Mouse (Mus musculus) gastrocnemius, postnatal 4 days (tissue): ENCODE measurements around the gene Slc9a6. TPM values are rescaled to one million over a fixed set of nuclear protein-coding genes. Genes with fewer than 3 reads are reported as not detected.

Experiments
- DNase-seq, 2 experiments: peaks; one replicate each; pipeline ENCODE4 v3.0.0; 2021 to 2022; ENCODE audit warnings: low spot score in 2 of 2, mixed read lengths in 2 of 2
- total RNA-seq, 2 experiments: library from RNA; stranded (reverse); gene quantifications; 2 replicates each; pipeline ENCODE4 v1.2.3; 2021

Gene Slc9a6
- total RNA-seq, 2 experiments from 2014 or later: 17.5 to 18.8 TPM

DNA sequence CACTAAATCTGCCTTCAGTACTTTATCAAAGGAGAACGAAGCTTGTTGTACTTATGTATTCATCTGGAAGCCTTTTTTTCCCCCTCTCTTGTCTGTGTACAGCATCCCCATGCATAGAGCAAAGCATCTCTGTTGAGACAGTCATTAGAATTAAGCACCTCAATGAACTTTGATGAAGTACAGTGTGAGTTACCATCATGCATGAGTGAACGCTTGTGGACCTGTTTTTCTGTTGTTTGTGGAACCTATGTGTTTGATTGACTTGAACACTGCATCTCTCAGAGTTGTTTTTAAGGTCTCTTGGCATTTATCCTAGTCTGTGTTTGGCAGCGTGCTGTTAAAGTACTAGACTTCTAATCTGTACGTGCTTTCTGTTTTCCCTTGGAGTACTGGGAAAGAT, 53.8 kb downstream of the Slc9a6 start:
- DNase-seq: no peak

DNA sequence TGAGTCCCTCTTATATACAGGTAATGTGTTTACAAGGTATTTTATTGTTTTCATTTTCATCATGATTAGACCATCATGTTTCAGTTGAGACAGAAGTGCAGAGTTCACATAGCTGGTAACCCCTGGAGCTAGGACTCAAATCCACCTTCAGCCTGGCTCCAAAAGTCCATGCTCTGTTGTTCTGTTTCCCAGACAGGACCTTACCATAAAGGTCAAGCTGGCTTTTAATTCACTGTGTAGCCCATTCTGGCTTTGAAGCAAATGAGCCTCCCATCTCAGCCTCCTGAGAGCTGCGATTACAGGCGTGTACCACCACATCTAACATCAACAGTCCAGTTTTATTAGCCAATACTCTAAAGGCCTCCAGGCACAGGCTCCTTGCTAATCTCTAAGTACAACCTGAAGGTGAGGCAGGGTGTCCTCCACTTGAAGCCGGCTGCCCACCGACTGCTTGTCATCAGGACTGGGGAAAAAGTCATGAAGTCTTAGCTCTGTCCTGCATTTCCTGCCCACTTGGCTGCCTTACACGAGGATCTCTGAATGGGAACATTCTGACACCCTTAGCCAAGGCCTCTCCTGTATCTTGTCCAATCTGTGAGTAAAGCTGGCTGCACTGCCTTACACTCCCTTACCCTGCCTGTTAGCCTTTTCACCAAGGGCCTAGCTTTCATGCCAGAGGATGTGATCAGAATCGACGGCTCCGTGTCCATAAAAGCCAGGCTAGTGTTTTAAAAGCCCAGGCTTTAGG, 55.8 kb downstream of the Slc9a6 start:
- peak in 1 of 2 experiments; percentile 12 for DNase-seq

DNA sequence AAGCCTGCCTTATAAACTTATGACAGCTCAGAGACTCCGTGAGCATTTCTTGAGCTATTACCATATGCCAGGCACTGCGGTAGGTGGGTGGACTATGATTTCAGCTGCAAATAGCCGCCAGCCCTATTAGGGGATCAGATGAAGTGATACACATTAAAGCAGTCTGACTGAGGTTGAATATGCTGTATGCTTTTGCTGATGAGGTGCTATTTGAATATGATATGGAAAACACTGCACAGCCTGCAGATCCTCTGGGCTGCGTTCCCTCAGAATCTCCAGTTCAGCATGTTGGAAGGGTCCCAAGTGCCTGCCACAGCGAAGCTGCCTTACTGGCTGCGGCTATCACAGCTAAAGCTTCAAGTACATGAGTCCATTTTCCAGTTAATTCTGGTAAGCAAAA, 57.7 kb downstream of the Slc9a6 start:
- peak in 1 of 2 experiments; percentile 31 for DNase-seq

DNA sequence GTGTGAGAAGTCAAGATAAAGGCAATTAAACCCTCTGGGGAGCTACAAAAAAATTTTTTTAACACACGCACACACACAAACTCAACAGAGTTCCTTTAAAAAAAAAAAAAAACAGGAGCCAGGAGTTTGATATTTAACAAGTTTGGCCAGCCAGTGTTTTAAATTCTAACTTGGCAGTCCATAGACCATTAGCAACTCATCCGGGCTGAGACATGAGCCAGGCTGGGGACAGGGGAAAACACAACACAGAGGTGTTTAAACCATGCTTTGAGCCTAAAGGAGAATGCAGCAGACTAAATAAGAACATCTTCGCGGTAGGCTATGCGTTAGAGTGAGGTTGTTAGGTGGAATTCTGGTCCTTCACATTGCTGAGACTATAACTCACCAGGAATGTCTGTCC, 58.5 kb downstream of the Slc9a6 start:
- DNase-seq: no peak

DNA sequence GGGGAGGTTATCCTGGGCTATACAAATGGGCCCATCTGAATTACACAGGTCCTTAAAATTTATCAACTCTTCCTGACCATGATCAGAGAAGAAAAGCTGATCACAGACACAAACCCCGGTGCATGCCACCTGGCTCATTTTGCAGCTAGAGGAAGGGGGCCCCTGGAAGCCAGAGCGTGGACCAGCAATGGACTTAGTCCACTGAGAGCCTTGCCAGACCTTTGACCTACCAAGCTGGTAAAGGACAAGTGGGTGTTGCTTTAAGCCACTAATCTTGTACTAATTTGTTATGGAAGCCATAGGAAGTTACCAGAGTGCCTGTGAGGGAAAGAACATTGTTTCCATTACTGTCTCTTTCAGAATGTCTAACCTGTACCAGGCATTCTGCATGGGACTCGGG, 58.9 kb downstream of the Slc9a6 start:
- DNase-seq: no peak

GRCm38 (mm10) chrX:56675556-56675955, 66.0 kb downstream of the Slc9a6 start:
- DNase-seq: no peak

DNA sequence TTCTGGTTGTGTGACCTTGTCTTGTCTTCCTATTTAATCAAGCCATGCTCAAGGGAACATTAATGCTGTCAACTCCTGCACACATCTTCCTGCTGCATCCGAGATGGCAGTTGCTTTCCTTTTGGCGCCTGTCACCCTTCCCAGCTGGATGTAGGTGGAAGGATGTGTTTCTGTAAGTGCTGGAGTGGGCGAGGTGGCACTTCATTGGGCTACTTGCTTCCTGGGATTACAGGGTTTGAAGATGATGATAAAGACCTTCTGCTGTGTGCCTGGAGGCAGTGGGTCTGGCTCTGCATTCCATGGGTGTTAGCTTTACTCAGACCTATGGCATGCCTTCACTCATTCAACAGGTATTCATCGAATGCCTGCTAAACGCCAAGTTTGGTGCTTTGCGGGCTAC, 68.2 kb downstream of the Slc9a6 start:
- DNase-seq: no peak

DNA sequence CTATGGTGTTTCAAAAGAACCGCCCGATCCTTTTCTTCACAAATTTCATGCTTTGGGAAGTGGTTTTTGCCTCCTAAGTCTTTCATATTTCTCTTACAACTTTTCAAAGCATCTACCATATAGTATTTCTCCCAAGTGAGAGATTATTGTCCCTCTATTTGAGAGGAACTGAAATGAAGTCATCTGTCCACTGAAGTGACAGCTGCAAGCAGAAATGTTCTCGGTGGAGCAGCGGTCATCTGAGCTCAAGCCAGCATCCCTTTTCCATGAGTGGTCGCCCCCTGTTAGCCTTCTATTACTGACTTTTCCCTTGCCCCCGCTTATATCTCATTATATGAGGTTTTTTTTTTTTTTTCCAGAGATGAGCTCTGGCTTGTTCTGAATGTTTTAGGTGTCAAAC, 69.5 kb downstream of the Slc9a6 start:
- DNase-seq: no peak

GRCm38 (mm10) chrX:56682156-56682720, 72.7 kb downstream of the Slc9a6 start:
- no peak for DNase-seq

DNA sequence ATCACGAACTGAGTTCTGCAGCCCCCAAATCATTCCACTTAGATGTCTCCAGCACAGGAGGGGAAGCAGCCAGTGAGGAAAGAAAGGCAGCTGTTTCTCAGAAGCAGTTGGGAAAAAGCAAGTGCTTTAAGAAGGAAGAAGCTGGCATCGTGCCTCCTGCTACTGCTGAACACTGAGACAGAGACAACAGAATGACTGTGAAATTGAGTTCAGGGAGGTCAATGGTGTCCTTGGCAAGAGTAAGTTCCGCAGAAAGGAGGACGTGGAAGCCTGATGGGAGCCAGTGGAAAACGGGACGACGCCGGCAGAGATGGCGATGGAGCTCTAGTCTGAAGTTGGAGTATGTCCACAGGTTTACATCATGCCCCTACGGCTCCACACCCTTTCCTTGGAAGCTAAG, 74.0 kb downstream of the Slc9a6 start:
- DNase-seq: peak in 1 of 2 experiments; percentile 21

DNA sequence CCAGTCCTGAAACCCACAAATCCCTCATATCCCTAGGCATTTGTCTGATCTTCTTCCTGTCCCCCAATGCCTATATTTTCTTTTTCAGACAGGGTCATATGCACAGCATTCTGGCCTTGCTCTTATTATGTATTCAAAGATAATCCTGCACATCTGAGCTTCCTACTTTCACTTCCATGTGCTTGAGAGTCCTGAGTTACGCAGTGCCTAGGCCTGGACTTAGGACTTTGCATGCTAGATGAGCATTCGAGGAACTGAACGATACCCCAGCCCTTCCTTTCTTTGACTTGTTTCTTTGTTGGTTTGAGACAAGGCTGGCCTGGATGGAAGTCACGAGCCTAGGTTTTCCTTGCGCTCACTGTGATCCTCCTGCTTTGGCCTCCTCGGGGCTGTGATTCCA, 83.0 kb downstream of the Slc9a6 start:
- DNase-seq: no peak

DNA sequence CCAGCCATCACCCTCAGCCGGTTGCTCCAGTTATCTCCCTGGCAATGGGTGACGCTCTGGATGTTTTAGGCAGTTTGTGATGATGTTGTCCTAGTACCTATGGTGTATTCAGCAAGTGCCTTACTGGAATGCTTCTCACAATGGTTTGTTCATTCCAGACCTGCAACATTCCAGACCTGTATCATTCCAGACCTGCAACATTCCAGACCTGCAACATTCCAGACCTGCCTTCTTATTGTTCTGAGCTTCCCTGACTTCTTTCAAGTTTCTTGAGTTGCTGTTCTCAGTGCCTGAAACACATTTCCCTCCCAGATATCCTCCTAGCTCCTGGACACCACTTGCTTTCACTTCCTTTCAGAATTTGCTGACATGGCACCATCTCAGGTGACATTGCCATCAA, 85.0 kb downstream of the Slc9a6 start:
- DNase-seq: no peak

DNA sequence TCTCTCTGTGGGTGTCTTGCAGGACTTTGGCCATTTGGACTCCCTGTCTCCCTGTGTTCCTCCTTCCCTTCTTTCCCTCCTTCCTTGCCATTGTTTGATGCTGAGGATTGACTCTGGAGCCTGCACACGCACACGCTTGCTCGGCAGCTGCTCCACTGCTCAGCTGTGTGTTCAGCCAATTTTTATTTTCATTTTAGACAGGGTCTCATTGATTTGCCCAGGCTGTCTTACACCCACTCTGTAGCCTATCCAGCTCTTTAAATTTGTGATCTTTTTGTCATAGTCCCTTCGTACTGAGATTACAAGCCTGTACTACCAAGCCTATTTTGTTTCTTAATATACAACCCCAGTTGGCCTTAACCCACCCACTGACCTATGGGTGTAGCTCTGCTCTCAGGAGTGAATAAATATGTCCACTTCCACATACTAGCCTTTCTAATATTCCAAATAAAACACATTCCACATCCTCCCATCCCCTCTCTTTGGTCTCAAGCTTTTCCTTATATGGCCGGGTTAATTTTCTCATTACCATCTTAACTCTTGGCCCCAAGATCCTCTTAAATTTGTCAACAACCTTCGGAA, 87.7 kb downstream of the Slc9a6 start:
- DNase-seq: no peak

DNA sequence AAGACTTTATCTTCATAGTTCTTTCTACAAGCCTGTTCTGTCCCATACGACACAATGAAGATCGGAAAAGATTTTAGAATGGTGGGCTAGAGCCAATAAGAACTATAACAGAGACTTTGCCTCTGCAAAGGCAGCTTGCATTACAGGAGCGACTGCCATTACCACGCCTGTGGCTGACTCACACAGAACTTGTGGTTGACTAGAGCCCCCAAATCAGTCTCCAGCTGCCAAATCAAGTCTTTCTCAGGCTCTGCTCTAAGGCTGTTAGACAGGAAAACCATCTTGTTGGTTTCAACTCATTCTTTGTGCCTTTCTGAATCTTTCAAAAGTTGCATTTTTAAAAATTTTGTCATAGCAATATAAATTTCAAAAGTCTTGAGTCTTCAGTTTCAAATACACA, 88.3 kb downstream of the Slc9a6 start:
- no peak for DNase-seq

DNA sequence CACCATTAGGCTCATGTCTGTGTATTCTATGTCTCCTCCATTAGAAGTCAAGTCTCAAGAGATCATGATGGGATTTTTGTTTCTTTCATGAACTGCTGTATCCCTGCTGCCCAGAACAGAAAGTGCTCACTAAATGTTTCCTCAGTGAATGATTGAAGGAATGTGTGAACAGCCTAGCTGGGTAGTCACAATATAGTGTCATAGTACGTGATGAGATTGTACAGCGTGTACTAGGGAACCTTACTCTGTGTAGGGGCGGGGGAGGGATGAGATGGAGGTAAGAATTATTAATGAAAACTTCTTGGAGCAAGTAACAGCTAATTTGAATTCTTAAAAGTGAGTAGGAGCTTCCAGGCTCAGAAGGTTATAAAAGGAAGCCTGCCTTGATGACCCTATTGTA, 91.7 kb downstream of the Slc9a6 start:
- DNase-seq: no peak

- no peak for DNase-seq
These were observed 94.5 kb downstream of the Slc9a6 start for GRCm38 (mm10) chrX:56703965-56704562.

DNA sequence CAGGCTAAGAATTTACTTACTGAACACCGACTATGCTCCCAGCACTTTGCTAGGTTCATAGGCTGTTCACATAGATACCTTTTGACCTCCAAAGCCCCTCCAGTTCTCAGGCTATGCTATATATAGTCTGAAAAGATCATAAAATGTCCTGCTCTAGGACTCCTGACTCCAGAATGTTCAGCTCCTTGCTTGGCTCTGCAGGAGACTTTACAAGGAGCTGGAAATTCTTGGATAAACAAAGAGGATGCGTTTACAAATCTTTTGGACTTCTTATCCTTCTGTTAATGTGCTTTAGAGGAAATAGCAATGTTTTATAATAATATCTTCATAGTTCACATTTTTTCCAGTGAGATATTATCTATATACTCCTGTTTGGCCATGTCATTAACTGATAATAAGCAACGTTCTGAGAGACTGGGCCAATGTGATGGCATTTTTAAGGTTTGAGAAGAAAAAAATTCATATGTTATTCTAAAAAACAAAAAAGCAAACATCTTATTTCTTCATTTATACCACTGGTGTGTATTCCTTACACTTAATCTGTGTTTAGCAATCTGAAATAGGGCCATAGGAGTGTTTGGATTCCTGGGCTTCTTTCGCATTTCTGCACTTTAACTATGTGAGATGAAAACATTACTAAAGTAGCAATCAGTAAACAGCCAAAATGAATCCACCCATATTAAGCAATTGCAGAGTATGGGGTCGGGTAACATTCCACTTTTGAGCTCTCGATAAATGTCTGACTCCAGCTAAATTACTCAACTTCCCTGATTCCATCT, 99.2 kb downstream of the Slc9a6 start:
- DNase-seq: no peak

GRCm38 (mm10) chrX:56710522-56710921, 101.0 kb downstream of the Slc9a6 start:
- no peak for DNase-seq

- no peak for DNase-seq
These were observed 103.1 kb downstream of the Slc9a6 start for GRCm38 (mm10) chrX:56712666-56713065.
